Mouse (Mus musculus) embryonic stem cell, embryonic (primary cell): ENCODE measurements around the gene Anks1b.

Experiments
- CTCF ChIA-PET, 4 experiments: fragments of 300-600 bp in 2 of 4; fragments of 350-600 bp in 2 of 4; sonication (Branson Sonifier 250); formaldehyde crosslinking; loops; one replicate each; lab custom pipeline; 2022; ENCODE audit warnings: inconsistent platforms in 2 of 4; lab: Charles Lee
- POLR2A ChIA-PET, 4 experiments: fragments of 300-600 bp in 2 of 4; fragments of 350-600 bp in 2 of 4; sonication (Branson Sonifier 250); formaldehyde crosslinking; loops; one replicate each; lab custom pipeline; 2022; ENCODE audit warnings: antibody characterized with exemption in 4 of 4, inconsistent platforms in 1 of 4; lab: Charles Lee

Anks1b gene

GRCm38 (mm10) chr10:90465426-90465825 is 592.1 kb downstream of the Anks1b start:
- ChIA-PET CTCF (interaction anchor here in 1 of 4 experiments (0.6 kb wide), 1 partner anchor 12 kb away, joined by 3 read pairs; no protein-coding TSS in a partner anchor), POLR2A (no interaction called here)

- ChIA-PET CTCF (no interaction called here), POLR2A (no interaction called here)
These were observed 594.2 kb downstream of the Anks1b start for GRCm38 (mm10) chr10:90467546-90467945.

- POLR2A ChIA-PET = no interaction called here
These were observed 620.1 kb downstream of the Anks1b start for GRCm38 (mm10) chr10:90493436-90493835.

GRCm38 (mm10) chr10:90493996-90494642 is 620.8 kb downstream of the Anks1b start:
- ChIA-PET POLR2A (interaction anchor here in 1 of 4 experiments (0.6 kb wide), 1 partner anchor 82 kb away, joined by 3 read pairs; no protein-coding TSS in a partner anchor), CTCF (no interaction called here)

More at GRCm38 (mm10) chr10:90493436-90493835, 620.1 kb downstream of the Anks1b start:
- CTCF ChIA-PET = interaction anchor here in 1 of 4 experiments (0.6 kb wide), 1 partner anchor 201 kb away, joined by 4 read pairs; no protein-coding TSS in a partner anchor

GRCm38 (mm10) chr10:90494981-90495516 is 621.7 kb downstream of the Anks1b start:
- POLR2A ChIA-PET = no interaction called here
- CTCF ChIA-PET = no interaction called here

GRCm38 (mm10) chr10:90507561-90507960 is 634.3 kb downstream of the Anks1b start:
- CTCF ChIA-PET = no interaction called here

GRCm38 (mm10) chr10:90512801-90513200 is 639.5 kb downstream of the Anks1b start:
- CTCF ChIA-PET = no interaction called here
- POLR2A ChIA-PET = no interaction called here

More at GRCm38 (mm10) chr10:90507561-90507960, 634.3 kb downstream of the Anks1b start:
- POLR2A ChIA-PET = no interaction called here

GRCm38 (mm10) chr10:90531813-90532212 is 658.5 kb downstream of the Anks1b start:
- ChIA-PET CTCF (interaction anchor here in 1 of 4 experiments (0.5 kb wide), 1 partner anchor 24 kb away, joined by 3 read pairs; no protein-coding TSS in a partner anchor), POLR2A (no interaction called here)

- CTCF ChIA-PET = no interaction called here
- POLR2A ChIA-PET = no interaction called here
These were observed 662.1 kb downstream of the Anks1b start for GRCm38 (mm10) chr10:90535370-90535769.

- ChIA-PET POLR2A (no interaction called here), CTCF (no interaction called here)
These were observed 673.3 kb downstream of the Anks1b start for GRCm38 (mm10) chr10:90546635-90547034.

- CTCF ChIA-PET = no interaction called here
- POLR2A ChIA-PET = no interaction called here
These were observed 689.6 kb downstream of the Anks1b start for GRCm38 (mm10) chr10:90562906-90563305.

GRCm38 (mm10) chr10:90576191-90577098 is 703.1 kb downstream of the Anks1b start:
- ChIA-PET CTCF (interaction anchor here in 1 of 4 experiments (0.7 kb wide), 1 partner anchor 1866 kb away, joined by 5 read pairs; no protein-coding TSS in a partner anchor), POLR2A (interaction anchor here in 3 of 4 experiments (0.6 to 0.7 kb wide), 3 partner anchors 82 to 529 kb away, joined by 3 to 4 read pairs (median 3); no protein-coding TSS in a partner anchor)

- ChIA-PET POLR2A (no interaction called here), CTCF (no interaction called here)
These were observed 703.8 kb downstream of the Anks1b start for GRCm38 (mm10) chr10:90577099-90577461.

- CTCF ChIA-PET = interaction anchor here in 1 of 4 experiments (0.6 kb wide), 1 partner anchor 205 kb away, joined by 4 read pairs; no protein-coding TSS in a partner anchor
- POLR2A ChIA-PET = no interaction called here
These were observed 704.5 kb downstream of the Anks1b start for GRCm38 (mm10) chr10:90577777-90578176.

GRCm38 (mm10) chr10:90579970-90580369 is 706.7 kb downstream of the Anks1b start:
- ChIA-PET CTCF (no interaction called here), POLR2A (no interaction called here)

GRCm38 (mm10) chr10:90584052-90584451 is 710.7 kb downstream of the Anks1b start:
- ChIA-PET CTCF (no interaction called here), POLR2A (no interaction called here)

GRCm38 (mm10) chr10:90596142-90596541 is 722.8 kb downstream of the Anks1b start:
- CTCF ChIA-PET = interaction anchor here in 1 of 4 experiments (0.6 kb wide), 1 partner anchor 1000 kb away, joined by 3 read pairs; no protein-coding TSS in a partner anchor
- POLR2A ChIA-PET = no interaction called here

GRCm38 (mm10) chr10:90596576-90596975 is 723.3 kb downstream of the Anks1b start:
- CTCF ChIA-PET = interaction anchor here in 1 of 4 experiments (0.6 kb wide), 1 partner anchor 1000 kb away, joined by 3 read pairs; no protein-coding TSS in a partner anchor

GRCm38 (mm10) chr10:90599149-90599548 is 725.8 kb downstream of the Anks1b start:
- ChIA-PET POLR2A (interaction anchor here in 1 of 4 experiments (0.6 kb wide), 1 partner anchor 298 kb away, joined by 6 read pairs; no protein-coding TSS in a partner anchor), CTCF (no interaction called here)

More at GRCm38 (mm10) chr10:90596576-90596975, 723.3 kb downstream of the Anks1b start:
- POLR2A ChIA-PET = no interaction called here
